Mouse (Mus musculus) right cerebral cortex, postnatal 10 days (tissue): ENCODE results near the gene Srgap2.
A peak's percentile ranks its signal among the peaks of the same experiment; 100 is the strongest.
"Not testable (repeated sequence)": the region's sequence is repeated elsewhere in the genome, so short reads cannot be mapped to it uniquely, and the experiment has no call there.

Experiments
- DNase-seq, 2 experiments: peaks; one replicate each; pipeline ENCODE4 v3.0.0; 2021; ENCODE audit warnings: low spot score in 2 of 2

Srgap2 gene

GRCm38 (mm10) chr1:131290648-131291047, 236.5 kb downstream of the Srgap2 start:
- DNase-seq: peak; percentile 67 to 71

GRCm38 (mm10) chr1:131288938-131289337, 238.2 kb downstream of the Srgap2 start:
- no peak for DNase-seq

- no peak for DNase-seq
These were observed 239.9 kb downstream of the Srgap2 start for GRCm38 (mm10) chr1:131287267-131287666.

- no peak for DNase-seq
These were observed 240.3 kb downstream of the Srgap2 start for GRCm38 (mm10) chr1:131286803-131287202.

GRCm38 (mm10) chr1:131284616-131285015, 242.5 kb downstream of the Srgap2 start:
- no peak for DNase-seq

GRCm38 (mm10) chr1:131284167-131284566, 243.0 kb downstream of the Srgap2 start:
- no peak for DNase-seq

GRCm38 (mm10) chr1:131281731-131282130, 245.4 kb downstream of the Srgap2 start:
- DNase-seq: no peak

- no peak for DNase-seq
These were observed 246.9 kb downstream of the Srgap2 start for GRCm38 (mm10) chr1:131280280-131280679.

GRCm38 (mm10) chr1:131279456-131279776, 247.7 kb downstream of the Srgap2 start, which contains the start of gene Ikbke:
TSS of gene Ikbke (minus strand) at chr1:131279606.
- DNase-seq: no peak

GRCm38 (mm10) chr1:131278606-131279455, 248.3 kb downstream of the Srgap2 start:
- DNase-seq: no peak

- DNase-seq: no peak
These were observed 250.3 kb downstream of the Srgap2 start for GRCm38 (mm10) chr1:131276831-131277230.

- DNase-seq: no peak
These were observed 251.6 kb downstream of the Srgap2 start for GRCm38 (mm10) chr1:131275577-131275976.

GRCm38 (mm10) chr1:131274725-131275539, 252.2 kb downstream of the Srgap2 start:
- DNase-seq: no peak

GRCm38 (mm10) chr1:131269797-131270578, 257.2 kb downstream of the Srgap2 start:
- DNase-seq: peak; percentile 76 to 87

- no peak for DNase-seq
These were observed 258.4 kb downstream of the Srgap2 start for GRCm38 (mm10) chr1:131268776-131269175.

GRCm38 (mm10) chr1:131263905-131264304, 263.2 kb downstream of the Srgap2 start:
- no peak for DNase-seq

GRCm38 (mm10) chr1:131260309-131260656, 266.9 kb downstream of the Srgap2 start:
- peak; percentile 67 to 81 for DNase-seq

GRCm38 (mm10) chr1:131259632-131260308, 267.4 kb downstream of the Srgap2 start:
- DNase-seq: peak in 1 of 2 experiments; percentile 54

- no peak for DNase-seq
These were observed 269.9 kb downstream of the Srgap2 start for GRCm38 (mm10) chr1:131257288-131257687.

- not testable (repeated sequence) for DNase-seq
These were observed 274.5 kb downstream of the Srgap2 start for GRCm38 (mm10) chr1:131252516-131253250.
